Mouse (Mus musculus): ENCODE measurements at regions not wholly inside any gene's neighbourhood (a gene's known extent, or its start where the extent isn't known, plus 50 kb on each side); places are given as distances from the start of the nearest gene placed in this dataset.

DNA sequence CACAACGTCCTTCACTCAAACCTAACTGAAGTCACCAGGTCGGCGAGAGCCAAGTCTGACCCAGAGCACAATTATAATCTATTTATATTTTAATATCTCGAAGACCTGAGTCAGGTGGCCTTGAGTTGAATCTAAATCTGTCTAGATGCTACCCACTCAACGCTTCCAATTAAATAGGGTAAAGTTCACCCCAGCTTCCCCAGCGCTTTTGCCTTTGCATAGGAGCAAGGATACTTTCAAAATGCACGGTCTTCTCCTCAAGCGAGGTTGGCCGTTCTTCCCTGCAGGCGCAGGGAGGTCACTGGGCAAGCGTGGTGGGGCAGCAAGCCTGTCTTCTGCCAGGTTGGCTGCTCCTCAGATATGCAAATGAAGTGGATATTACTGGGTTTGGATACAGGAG lies 194.6 kb upstream of the Prox1 start:
- TF ChIP-seq GATA1 (IDR thresholded peaks at IDR 0.05; ENCODE audit: low read length): no peak
- no peak for TF ChIP-seq TAL1 (IDR thresholded peaks at IDR 0.05; ENCODE audit: low read length)

Measured in erythroblast, embryonic 14.5 days (primary cell).